Mouse (Mus musculus) cortical plate, adult 2 months (tissue): ENCODE measurements at regions not wholly inside any gene's neighbourhood (a gene's known extent, or its start where the extent isn't known, plus 50 kb on each side); places are given as distances from the start of the nearest gene placed in this dataset.

Source experiments
- CTCF ChIP-seq: fragments of 200-500 bp; IDR thresholded peaks from 2 replicates; pipeline ENCODE4 v1.5.1; 2011; ENCODE audit warnings: mild to moderate bottlenecking, control low read depth, low read length; ENCODE audit not compliant: insufficient read depth; ENCODE audit errors: extremely low read depth
- POLR2A ChIP-seq: fragments of 200-500 bp; IDR thresholded peaks from 2 replicates; pipeline ENCODE4 v1.6.1; 2011; ENCODE audit warnings: mild to moderate bottlenecking, low read length, control low read depth; ENCODE audit not compliant: insufficient read depth; ENCODE audit errors: extremely low read depth

- TF ChIP-seq POLR2A = no peak
- TF ChIP-seq CTCF = no peak
These were observed 359.5 kb upstream of the Actbl2 start for GRCm38 (mm10) chr13:110895349-110895748.
